Mouse (Mus musculus) retina, postnatal 7 days (tissue): ENCODE results near the gene Nek9.
A peak's percentile ranks its signal among the peaks of the same experiment; 100 is the strongest.

Source experiments
- DNase-seq: peaks from one replicate; pipeline ENCODE4 v3.0.0-alpha.2; 2012; ENCODE audit warnings: low read depth, low spot score

The Nek9 gene

GRCm38 (mm10) chr12:85339243-85339729 is at the start of gene Nek9:
Nek9 (minus strand) TSS chr12:85339362.
- DNase-seq, result peak; percentile 95

- DNase-seq, result no peak
These were observed 46.8 kb upstream of the Nek9 start for GRCm38 (mm10) chr12:85385995-85386375.

DNA sequence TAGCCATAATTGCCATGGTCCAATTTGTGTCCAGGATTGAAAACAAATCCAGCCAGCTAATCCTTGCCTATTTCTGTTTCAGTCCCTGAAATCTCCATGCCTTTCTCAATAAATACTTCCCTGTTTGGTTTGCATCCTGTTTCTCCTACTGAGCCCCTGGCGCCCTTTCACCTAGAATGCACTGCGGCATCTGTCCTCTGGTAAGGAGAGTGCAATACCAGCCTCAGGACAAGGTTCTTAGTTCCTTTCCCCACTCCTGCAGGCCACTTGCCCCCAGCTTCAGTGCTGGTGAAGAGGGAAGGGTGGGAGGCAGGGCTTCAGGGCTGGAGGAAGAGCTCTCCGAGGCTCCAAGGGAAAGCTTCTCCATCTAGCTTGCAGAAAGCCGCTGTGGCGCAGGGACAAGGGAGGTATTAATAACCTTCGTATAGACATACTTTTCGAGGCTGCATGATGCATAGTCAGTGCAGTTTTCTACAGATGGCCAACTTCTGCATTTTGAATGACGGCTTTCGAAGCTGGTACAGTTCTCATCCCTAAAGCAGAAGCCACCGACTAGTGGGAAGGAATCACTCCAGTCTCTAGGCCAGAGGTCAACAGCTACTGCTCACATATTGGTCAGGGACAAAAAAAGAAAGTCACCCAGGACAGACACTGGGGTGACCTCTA is 46.3 kb upstream of the Nek9 start:
- no peak for DNase-seq

DNA sequence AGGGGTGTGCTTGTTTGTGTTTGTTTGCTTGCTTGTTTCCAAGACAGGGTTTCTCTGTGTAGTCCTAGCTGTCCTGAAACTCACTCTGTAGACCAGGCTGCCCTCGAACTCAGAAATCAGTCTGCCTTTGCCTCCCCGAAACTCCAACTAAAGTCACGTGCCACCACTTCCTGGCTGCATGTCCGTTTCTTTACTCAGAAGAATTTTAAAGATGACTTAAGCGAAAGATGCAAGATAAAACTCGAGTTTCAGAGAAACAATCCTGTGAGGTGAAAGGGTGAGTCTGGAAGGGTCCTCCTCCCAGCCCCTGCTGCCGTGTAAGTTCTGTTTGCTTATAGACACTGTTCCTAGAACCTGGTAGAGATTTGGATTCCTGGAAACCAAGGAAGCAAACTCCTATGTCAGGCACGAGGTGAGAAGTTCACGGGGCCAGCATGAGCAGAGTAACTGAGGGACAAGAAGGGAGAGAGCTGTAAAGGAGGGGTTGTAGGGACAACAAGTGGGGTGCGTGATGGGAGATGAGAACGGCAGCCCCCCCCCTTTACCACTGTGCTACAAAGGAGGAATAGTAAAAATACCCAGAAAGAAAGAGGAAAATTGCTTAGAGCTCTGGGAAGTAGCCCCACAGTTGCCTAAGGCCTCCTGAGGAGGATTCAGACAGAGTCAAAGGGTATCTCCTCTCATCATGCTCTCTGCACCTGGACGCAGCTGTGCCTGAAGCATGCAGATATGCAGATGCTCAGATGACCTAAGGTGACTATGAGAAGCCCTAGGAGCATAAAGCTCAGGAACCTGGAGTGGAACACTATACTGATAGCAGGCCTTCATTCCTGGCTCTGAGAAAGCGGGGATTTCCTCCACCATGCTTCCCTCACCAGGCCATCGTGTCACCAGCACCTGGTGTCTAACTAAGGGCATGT is 43.9 kb upstream of the Nek9 start:
- no peak for DNase-seq

GRCm38 (mm10) chr12:85381570-85381969 is 42.4 kb upstream of the Nek9 start:
- DNase-seq, result no peak

- no peak for DNase-seq
These were observed 41.8 kb upstream of the Nek9 start for GRCm38 (mm10) chr12:85380942-85381341.

DNA sequence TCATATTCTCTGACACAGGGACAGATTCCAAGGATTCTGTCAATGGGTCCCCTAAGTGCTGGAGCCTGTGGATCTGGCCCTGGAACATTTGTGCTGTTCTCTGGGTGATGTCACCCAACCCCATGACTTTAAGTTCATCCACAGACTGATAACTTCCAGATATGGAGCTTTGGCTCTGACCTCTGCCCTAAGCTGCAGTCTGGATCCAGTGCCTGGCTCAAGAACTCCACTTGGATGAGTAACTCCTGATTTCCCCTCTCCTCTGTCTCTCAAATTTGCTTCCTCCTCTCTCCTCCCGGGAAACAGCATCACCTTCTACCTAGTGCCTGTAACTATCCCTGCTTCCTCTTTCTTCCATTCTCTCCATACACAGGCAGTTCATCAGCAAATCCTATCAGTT is 41.1 kb upstream of the Nek9 start:
- DNase-seq, result no peak

DNA sequence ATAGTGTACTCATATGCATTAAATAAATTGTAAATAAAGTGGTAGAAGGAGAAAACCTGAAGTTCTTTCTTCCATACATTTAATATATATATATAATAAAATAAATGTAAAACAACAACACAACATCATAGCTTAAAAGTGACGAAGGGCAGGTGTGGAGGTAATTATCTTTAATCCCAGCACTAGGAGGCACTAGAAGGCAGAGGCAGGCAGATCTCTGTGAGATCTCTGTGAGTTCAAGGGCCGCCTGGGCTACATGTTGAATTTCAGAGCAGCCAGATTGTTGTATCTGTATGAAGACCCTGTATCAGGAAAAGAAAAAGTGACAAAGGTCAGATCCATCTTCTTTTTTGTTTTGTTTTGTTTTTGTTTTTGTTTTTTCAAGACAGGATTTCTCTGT is 39.1 kb upstream of the Nek9 start:
- no peak for DNase-seq

DNA sequence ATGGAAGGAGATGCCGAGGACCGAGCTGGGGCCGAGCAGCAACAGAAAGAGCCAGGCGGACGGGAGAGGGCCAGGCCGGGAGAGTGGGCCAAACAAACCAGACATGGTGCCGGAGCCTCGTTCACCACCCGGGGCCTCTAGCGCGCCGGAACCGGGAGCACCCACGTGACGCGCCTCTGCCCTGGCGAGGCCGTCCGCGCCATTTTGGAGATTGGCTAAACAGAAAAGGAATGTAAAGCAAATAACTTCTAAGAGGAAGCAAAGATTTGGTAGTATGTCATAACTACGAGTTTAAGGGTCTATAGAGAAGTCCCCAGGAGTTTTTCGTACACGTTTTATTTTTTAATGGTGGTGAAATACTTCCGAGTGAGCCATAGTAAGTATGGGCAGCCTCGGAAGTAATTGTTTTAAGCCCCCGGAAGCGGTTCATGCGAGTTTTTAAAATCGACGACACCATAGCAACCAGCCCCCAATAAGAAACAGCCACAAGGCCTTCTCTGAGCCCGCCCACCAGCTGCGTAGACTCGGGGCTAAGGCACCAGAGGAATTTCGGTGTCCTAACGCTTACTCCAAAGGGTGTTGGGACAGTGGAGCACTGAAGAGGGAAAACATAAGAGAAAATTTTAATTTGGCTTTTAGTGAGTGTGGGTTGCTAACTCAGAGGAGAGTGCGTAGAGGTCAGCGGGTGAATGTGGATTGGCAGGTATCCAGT is 35.6 kb upstream of the Nek9 start, which contains the start of gene Tmed10:
Gene Tmed10 (minus strand): TSS at position 287 of the 712 bp plus-strand sequence.
- DNase-seq, result peak; percentile 84

- DNase-seq, result peak; percentile 25
These were observed 34.7 kb upstream of the Nek9 start for GRCm38 (mm10) chr12:85373591-85374560.

GRCm38 (mm10) chr12:85372068-85372665 is 33.0 kb upstream of the Nek9 start:
- DNase-seq, result no peak

GRCm38 (mm10) chr12:85368441-85369063 is 29.4 kb upstream of the Nek9 start:
- no peak for DNase-seq

DNA sequence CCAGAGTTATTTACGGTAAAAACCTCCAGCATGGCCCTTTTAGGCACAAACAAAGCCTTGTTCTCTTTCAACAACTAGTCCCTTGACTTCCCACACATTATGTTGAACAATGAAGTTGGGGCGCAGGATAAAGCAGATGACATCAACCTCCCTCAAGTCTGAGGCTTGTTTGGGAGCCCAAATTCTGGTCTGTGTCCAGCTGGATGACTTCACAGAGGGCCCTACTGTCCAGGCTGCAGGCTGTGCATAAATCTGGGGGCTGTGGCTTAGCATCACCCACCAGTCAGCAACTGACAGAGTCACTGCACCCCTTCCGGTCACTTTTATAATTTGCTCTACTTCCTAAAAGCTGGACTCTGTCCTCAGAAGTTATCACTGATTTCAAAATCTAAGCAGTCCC is 27.1 kb upstream of the Nek9 start:
- no peak for DNase-seq

DNA sequence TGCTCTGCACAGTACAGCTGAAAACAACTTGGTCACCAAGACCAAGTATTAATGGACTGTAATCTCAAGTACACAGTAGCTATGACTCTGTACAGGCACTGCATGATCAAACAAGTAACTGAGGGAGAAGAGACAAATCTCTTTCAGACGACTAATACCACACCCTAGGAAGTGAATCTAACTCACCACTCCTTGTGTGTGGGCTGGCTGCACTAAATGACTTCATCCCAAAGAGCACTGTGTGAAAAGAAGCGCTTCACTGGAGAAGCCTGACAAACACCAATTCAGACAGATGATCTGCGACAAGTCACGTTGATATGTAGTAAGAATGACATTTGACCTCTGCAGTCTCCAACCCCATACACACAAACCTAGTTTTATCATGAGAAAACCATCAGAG is 23.3 kb upstream of the Nek9 start:
- DNase-seq, result no peak

- DNase-seq, result no peak
These were observed 22.4 kb upstream of the Nek9 start for GRCm38 (mm10) chr12:85361580-85361979.

DNA sequence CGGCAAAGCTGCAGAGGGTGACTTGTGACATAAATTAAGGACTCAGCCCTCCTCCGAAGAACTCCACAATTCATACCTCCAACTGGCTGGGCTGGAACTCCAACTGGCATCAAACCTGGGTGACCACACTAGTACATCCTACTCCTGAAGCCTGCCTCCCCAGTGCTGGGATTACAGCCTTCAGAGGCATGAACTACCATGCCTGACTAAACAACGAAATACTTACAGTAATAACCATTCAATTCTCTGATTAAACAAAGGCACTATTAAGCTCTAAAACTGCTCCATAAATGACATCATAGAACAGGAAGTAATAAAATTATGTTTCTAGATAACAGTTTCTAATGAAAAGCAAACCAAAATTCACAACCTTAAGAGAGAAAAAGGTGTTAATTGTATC is 22.0 kb upstream of the Nek9 start:
- no peak for DNase-seq

GRCm38 (mm10) chr12:85354061-85354460 is 14.9 kb upstream of the Nek9 start:
- DNase-seq, result no peak

- no peak for DNase-seq
These were observed 11.5 kb upstream of the Nek9 start for GRCm38 (mm10) chr12:85350407-85351232.

DNA sequence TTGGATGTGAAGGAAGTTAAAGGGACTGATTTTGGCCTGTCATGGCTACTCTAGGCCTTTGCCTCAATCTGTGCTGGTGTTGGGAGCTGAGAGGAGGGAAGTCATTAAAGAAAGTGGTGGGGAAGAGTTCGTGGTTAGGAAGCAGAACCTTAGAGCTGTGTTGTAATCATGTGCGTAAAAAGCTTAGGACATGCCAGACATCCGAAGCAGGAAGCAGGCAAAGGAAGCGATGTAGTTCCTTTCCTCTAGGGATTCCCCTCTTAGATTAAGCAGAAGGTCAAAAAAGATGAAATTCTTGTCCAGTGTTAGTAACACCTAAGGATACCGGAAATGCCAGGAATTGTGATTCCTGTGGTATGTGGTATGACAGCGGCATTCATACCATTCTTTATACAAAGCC is 9.2 kb upstream of the Nek9 start:
- no peak for DNase-seq
